Mouse (Mus musculus) heart, embryonic 11.5 days (tissue): ENCODE data around the gene Rps16. TPM values are rescaled to one million over a fixed set of nuclear protein-coding genes. Genes with fewer than 3 reads are reported as not detected.

ENCODE experiments used
- ATAC-seq: fragments of 200-750 bp; cut with Nextera tagmentation; replicated peaks from 2 replicates; pipeline ENCODE4 v1.8.0; 2017; ENCODE audit warnings: moderate library complexity; ENCODE audit not compliant: insufficient number of reproducible peaks, low FRiP score, low TSS enrichment
- H3K27ac ChIP-seq: fragments of 300-500 bp; sonication (generic); 2 replicates; pipeline ENCODE4 v1.5.1; 2014; ENCODE audit warnings: mild to moderate bottlenecking, low read depth, low read length
- H3K27me3 ChIP-seq: fragments of 300-500 bp; sonication (generic); 2 replicates; pipeline ENCODE4 v1.6.1; 2014; ENCODE audit warnings: mild to moderate bottlenecking, low read length, mixed read lengths; ENCODE audit not compliant: control insufficient read depth, insufficient read depth
- H3K36me3 ChIP-seq: fragments of 300-500 bp; sonication (generic); 2 replicates; pipeline ENCODE4 v1.6.1; 2014; ENCODE audit warnings: mild to moderate bottlenecking, low read length, moderate library complexity, mixed read lengths; ENCODE audit not compliant: control insufficient read depth, insufficient read depth
- H3K4me1 ChIP-seq: fragments of 300-500 bp; sonication (generic); 2 replicates; pipeline ENCODE4 v1.6.1; 2014; ENCODE audit warnings: low read length; ENCODE audit not compliant: control insufficient read depth, insufficient read depth
- H3K4me2 ChIP-seq: fragments of 300-500 bp; sonication (generic); 2 replicates; pipeline ENCODE4 v1.6.1; 2014; ENCODE audit warnings: mild to moderate bottlenecking, moderate library complexity
- H3K4me3 ChIP-seq: fragments of 300-500 bp; sonication (generic); 2 replicates; pipeline ENCODE4 v1.5.1; 2014; ENCODE audit warnings: low read depth, low read length
- H3K9ac ChIP-seq: fragments of 300-500 bp; sonication (generic); 2 replicates; pipeline ENCODE4 v1.6.1; 2014; ENCODE audit warnings: mild to moderate bottlenecking, low read depth, low read length, moderate library complexity
- H3K9me3 ChIP-seq: fragments of 300-500 bp; sonication (generic); replicated peaks from 2 replicates; pipeline ENCODE4 v1.6.1; 2016; ENCODE audit warnings: low read length; ENCODE audit not compliant: control insufficient read depth
- whole genome bisulfite sequencing: fragments of 180-500 bp; shearing (Covaris S2); extraction: QIAGEN DNeasy Blood & Tissue Kit; methylation state at CpG from one replicate; pipeline ENCODE4 v1.1.7; 2014; ENCODE audit not compliant: insufficient replicate concordance; 5-methylcytosine and 5-hydroxymethylcytosine counted together
- polyA plus RNA-seq: library from polyadenylated mRNA; unstranded; fragments of >200 nt; fragmentation: Nextera tagmentation; extraction: Ambion mirVana; gene quantifications from 2 replicates; pipeline ENCODE4 v1.2.1, GENCODE M21; 2014

Rps16 gene
- polyA plus RNA-seq, 1 experiment from 2014 or later = 792 TPM

DNA sequence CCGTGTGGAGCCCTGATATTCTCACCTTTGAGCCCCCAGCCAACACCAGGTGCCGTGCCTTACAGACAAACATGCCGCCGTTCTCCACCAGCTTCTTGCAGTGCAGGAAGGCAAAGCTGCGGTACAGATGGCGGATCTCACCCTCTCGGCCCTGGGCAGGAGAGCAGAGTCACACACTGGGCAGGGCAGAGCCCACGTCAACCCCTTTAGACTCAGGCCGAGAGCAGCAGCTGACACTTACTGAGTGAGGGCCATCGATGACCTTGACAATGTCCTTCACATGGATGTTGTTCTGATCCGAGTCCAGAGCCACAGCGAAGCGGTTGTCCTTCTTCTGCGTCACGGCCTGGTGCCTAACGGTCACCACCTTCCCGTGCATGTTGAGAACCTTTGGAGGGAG, 31.7 kb upstream of the Rps16 start:
- Histone ChIP-seq H3K27me3 (no peaks in the 10 kb centered on the region), H3K9me3 (no peaks in the 10 kb centered on the region), H3K27ac (no peak overlapping the region), H3K4me2 (no peak overlapping the region), H3K9ac (no peak overlapping the region), H3K4me3 (no peak overlapping the region), H3K36me3 (peaks cover 77% of the 10 kb centered on the region), H3K4me1 (no peaks in the 10 kb centered on the region)
- no peak for ATAC-seq
- 89% methylated on average over 17 of the region's 17 CpGs for WGBS

- 90% methylated on average over 15 of the region's 15 CpGs for WGBS
- Histone ChIP-seq H3K4me1 (no peaks in the 10 kb centered on the region), H3K27ac (no peak overlapping the region), H3K4me3 (no peak overlapping the region), H3K36me3 (peaks cover 64% of the 10 kb centered on the region), H3K9ac (no peak overlapping the region), H3K4me2 (no peak overlapping the region), H3K9me3 (no peaks in the 10 kb centered on the region), H3K27me3 (no peaks in the 10 kb centered on the region)
- ATAC-seq = no peak
Observed at GRCm38 (mm10) chr7:28321974-28322720, 28.3 kb upstream of the Rps16 start.

DNA sequence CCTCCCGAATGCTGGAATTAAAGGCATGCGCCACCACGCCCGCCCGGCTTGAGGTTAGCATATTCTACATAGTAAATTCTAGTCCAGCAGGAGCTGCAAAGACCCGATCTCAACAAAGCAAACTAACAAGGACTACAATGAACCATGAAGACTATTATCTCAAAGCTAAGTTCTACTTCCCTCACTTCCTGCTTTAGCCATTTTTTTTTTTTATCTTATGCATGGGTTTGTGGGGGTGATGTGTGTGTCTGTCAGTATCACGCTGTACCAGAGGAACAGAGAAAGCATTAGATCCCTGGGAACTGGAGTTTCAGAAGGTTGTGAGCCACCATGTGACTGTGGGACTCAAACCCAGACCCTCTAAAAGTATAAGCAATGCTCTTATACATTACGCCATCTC, 25.2 kb upstream of the Rps16 start:
- H3K9ac ChIP-seq = no peak overlapping the region
- H3K27ac ChIP-seq = no peak overlapping the region
- peaks cover 65% of the 10 kb centered on the region for H3K36me3 ChIP-seq
- H3K4me1 ChIP-seq = no peaks in the 10 kb centered on the region
- no peak for ATAC-seq
- no peak overlapping the region for H3K4me2 ChIP-seq
- WGBS = 94% methylated on average over 8 of the region's 8 CpGs
- H3K4me3 ChIP-seq = no peak overlapping the region
- H3K27me3 ChIP-seq = no peaks in the 10 kb centered on the region
- no peaks in the 10 kb centered on the region for H3K9me3 ChIP-seq

- no peak overlapping the region for H3K27ac ChIP-seq
- H3K4me1 ChIP-seq = no peaks in the 10 kb centered on the region
- no peaks in the 10 kb centered on the region for H3K27me3 ChIP-seq
- H3K9me3 ChIP-seq = no peaks in the 10 kb centered on the region
- peaks cover 60% of the 10 kb centered on the region for H3K36me3 ChIP-seq
- no peak overlapping the region for H3K4me2 ChIP-seq
- no peak overlapping the region for H3K4me3 ChIP-seq
- no peak for ATAC-seq
- 73% methylated on average over 4 of the region's 4 CpGs for WGBS
- no peak overlapping the region for H3K9ac ChIP-seq
Observed at GRCm38 (mm10) chr7:28326457-28326856, 24.0 kb upstream of the Rps16 start.

DNA sequence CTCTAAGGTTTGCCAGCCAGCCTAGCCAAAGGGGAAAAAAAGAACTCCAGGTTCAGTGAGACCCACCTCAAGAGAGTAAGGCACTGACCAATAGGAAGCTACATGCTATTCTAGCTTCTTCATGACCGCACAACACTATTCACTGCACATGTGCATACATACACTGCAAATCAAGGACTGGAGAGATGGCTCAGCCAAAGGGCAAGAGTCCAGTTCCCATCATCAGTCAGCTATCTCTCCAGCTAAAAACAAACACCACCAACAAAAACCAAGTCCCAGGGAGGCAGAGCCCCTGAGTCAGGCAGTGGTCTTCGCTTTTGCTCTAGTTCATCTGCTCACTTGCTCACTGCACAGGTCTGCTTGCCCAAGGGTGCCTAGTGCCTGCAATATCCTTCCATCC, 22.2 kb upstream of the Rps16 start:
- Histone ChIP-seq H3K27me3 (no peaks in the 10 kb centered on the region), H3K4me2 (no peak overlapping the region), H3K9ac (no peak overlapping the region), H3K4me3 (no peak overlapping the region), H3K4me1 (no peaks in the 10 kb centered on the region), H3K36me3 (peaks cover 43% of the 10 kb centered on the region), H3K27ac (no peak overlapping the region), H3K9me3 (no peaks in the 10 kb centered on the region)
- no peak for ATAC-seq
- WGBS = 100% methylated on average over 2 of the region's 2 CpGs

GRCm38 (mm10) chr7:28334534-28334933, 15.9 kb upstream of the Rps16 start:
- H3K36me3 ChIP-seq = peaks cover 10% of the 10 kb centered on the region

DNA sequence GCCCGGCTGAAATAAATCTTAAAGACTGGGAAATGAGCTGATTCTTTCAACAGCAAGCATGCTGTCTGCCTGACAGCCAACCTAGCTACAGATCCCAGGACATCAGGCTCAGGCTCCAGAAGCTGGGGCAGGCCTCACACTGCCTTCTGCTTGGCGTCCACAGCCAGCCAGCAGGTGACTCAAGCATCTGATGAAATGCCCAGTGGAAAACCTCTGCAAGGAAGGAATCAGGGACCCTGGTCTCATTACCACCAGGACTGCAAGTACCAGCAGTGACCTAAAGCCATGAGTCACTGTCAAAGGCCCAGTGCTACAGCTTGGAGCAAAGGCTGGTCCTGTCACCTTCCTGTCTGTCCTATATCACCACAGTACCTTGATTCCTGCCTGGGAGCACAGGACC, 15.0 kb upstream of the Rps16 start:
- Histone ChIP-seq H3K4me1 (peaks cover 11% of the 10 kb centered on the region; the same call in 1 of the 2 replicates), H3K4me2 (no peak overlapping the region), H3K36me3 (peaks cover 3% of the 10 kb centered on the region; the same call in 1 of the 2 replicates), H3K27me3 (no peaks in the 10 kb centered on the region), H3K4me3 (no peak overlapping the region), H3K9me3 (no peaks in the 10 kb centered on the region), H3K9ac (no peak overlapping the region), H3K27ac (no peak overlapping the region)
- no peak for ATAC-seq
- WGBS = 91% methylated on average over 2 of the region's 2 CpGs

More at GRCm38 (mm10) chr7:28334534-28334933, 15.9 kb upstream of the Rps16 start:
- Histone ChIP-seq H3K4me2 (no peak overlapping the region), H3K27me3 (no peaks in the 10 kb centered on the region), H3K9ac (no peak overlapping the region), H3K4me1 (peaks cover 11% of the 10 kb centered on the region; the same call in 1 of the 2 replicates), H3K9me3 (no peaks in the 10 kb centered on the region), H3K4me3 (no peak overlapping the region), H3K27ac (no peak overlapping the region)
- no peak for ATAC-seq
- 91% methylated on average over 4 of the region's 4 CpGs for WGBS

- WGBS = under 1% methylated on average over 77 of the region's 77 CpGs
- Histone ChIP-seq H3K27me3 (no peaks in the 10 kb centered on the region), H3K27ac (peak within 1 kb of the TSS; percentile 90), H3K9ac (peak within 1 kb of the TSS; percentile 87), H3K36me3 (0 out of 2 replicates have a peak, but pooled peaks cover 3% of the 10 kb centered on the region), H3K4me3 (peak within 1 kb of the TSS; percentile 80), H3K4me2 (peak within 1 kb of the TSS; percentile 92), H3K9me3 (no peaks in the 10 kb centered on the region), H3K4me1 (peaks cover 11% of the 10 kb centered on the region; the same call in 1 of the 2 replicates)
- ATAC-seq = peak; percentile 95
Observed at GRCm38 (mm10) chr7:28338108-28338998, 12.1 kb upstream of the Rps16 start, which contains the start of gene Supt5. Gene Supt5, minus strand, starts transcription at chr7:28338746.
